Mouse (Mus musculus): Measurements from ENCODE around the gene Iqschfp. TPM values are rescaled to one million over a fixed set of nuclear protein-coding genes. Genes with fewer than 3 reads are reported as not detected.

Iqschfp gene
- polyA plus RNA-seq, 1 experiment = not detected

DNA sequence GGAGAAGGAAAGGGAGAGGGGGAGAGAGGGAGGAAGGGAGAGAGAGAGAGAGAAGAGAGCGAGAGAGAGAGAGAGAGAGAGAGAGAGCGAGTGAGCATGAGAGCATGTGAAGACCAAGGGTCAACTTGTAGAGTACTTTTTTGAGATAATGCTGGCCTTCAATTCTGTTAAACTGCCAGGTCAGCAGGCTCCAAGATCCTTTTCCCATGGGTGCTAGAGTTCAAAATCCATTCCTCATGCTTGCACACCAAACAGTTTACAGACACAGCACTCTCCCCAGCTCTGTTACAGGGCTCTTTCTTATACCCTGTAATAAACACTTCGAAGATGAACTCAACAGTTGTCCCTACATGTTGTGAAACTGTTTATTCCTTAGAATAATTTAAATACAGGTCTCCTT is 622.7 kb downstream of the Iqschfp start:
- no peak overlapping the region for H3K4me3 ChIP-seq (replicated peaks; ENCODE audit: control insufficient read depth, low read depth, low read length)
- H3K4me1 ChIP-seq (ENCODE audit: control insufficient read depth, insufficient read depth, low read length) = no peaks in the 10 kb centered on the region
- WGBS = 87% methylated on average over 3 of the region's 3 CpGs
- no peak for TF ChIP-seq POLR2A (IDR thresholded peaks at IDR 0.05; ENCODE audit: borderline replicate concordance, control insufficient read depth, low read depth, low read length)
- TF ChIP-seq CTCF (IDR thresholded peaks at IDR 0.05; ENCODE audit: control insufficient read depth, insufficient read depth, low read length) = no peak
- no peak overlapping the region for H3K27ac ChIP-seq (ENCODE audit: control insufficient read depth, insufficient read depth, low read depth, low read length, poor library complexity)

DNA sequence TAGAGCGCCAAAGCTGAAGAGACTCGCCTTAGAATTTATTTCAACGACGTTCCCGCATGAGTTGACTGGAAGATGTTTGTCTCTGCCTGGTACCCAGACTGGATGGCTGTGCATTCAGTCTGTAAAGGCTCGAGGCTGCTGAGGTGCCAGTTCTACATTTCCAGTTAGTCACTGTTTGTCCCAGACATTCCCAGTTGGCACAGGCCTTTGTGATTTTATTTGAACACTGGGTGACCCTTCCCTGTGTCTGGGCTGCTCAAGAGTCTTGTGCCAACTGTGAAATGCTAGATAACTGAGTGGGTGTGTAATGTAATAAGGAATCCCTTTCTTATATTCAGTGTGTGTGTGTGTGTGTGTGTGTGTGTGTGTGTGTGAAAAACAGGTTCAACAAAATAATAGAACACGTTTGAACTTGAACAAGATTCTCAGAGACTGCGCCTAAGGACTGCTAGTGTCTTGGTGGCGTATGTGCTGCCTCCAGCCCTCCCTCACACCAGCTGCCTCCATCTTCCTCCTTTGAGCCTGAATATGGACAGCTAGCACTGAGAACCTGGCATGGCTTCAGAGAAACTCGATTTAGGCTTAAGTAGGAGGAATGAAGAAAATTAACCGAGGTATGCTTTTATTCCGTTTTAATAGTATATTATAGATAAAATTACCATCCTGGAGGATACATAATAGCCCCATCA is 624.5 kb downstream of the Iqschfp start:
- whole genome bisulfite sequencing = 82% methylated on average over 12 of the region's 12 CpGs
- TF ChIP-seq POLR2A (IDR thresholded peaks at IDR 0.05; ENCODE audit: borderline replicate concordance, control insufficient read depth, low read depth, low read length) = no peak
- TF ChIP-seq CTCF (IDR thresholded peaks at IDR 0.05; ENCODE audit: control insufficient read depth, insufficient read depth, low read length) = no peak
- Histone ChIP-seq H3K4me1 (ENCODE audit: control insufficient read depth, insufficient read depth, low read length) (no peaks in the 10 kb centered on the region), H3K4me3 (replicated peaks; ENCODE audit: control insufficient read depth, low read depth, low read length) (no peak overlapping the region), H3K27ac (ENCODE audit: control insufficient read depth, insufficient read depth, low read depth, low read length, poor library complexity) (no peak overlapping the region)

DNA sequence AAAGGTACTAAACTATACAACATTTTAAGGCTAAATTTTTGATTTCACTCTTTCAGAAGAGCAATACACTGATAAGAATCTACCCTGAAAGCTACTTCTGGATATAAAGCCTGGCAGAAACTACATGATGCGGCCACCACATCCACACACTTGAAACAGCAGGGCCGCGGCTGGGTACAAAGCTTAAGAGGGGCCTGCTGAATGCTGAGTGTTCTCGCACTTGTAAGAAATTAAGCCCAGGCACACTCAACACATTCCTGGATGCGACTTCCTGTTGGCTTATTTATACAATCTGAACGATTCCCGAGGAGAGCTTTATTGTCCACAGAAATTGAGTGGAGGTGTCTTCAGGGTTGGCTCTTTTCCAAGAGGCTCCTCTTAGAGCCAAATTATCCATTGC is 625.2 kb downstream of the Iqschfp start:
- Histone ChIP-seq H3K27ac (ENCODE audit: control insufficient read depth, insufficient read depth, low read depth, low read length, poor library complexity) (no peak overlapping the region), H3K4me3 (replicated peaks; ENCODE audit: control insufficient read depth, low read depth, low read length) (no peak overlapping the region), H3K4me1 (ENCODE audit: control insufficient read depth, insufficient read depth, low read length) (no peaks in the 10 kb centered on the region)
- no peak for TF ChIP-seq CTCF (IDR thresholded peaks at IDR 0.05; ENCODE audit: control insufficient read depth, insufficient read depth, low read length)
- TF ChIP-seq POLR2A (IDR thresholded peaks at IDR 0.05; ENCODE audit: borderline replicate concordance, control insufficient read depth, low read depth, low read length) = no peak
- WGBS = 83% methylated on average over 7 of the region's 7 CpGs

DNA sequence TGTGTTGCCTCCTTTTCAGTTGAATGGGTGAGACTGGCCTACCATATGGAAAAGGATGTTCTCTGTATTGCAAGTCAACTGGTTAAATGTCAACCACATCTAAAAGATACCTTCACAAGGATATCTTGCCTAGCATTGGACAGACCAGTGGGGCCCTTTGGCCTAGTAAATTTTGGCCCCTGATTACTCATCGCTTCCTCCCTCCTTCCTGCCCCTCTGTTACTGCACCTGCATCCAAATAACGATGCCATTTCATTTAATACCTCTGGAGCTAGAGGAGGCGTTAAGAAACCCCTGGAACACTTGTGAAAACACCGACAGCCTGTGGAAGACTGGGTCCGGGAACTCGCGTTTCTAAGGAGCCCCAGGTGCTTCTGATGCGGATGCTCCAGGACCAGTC is 626.0 kb downstream of the Iqschfp start:
- H3K4me1 ChIP-seq (ENCODE audit: control insufficient read depth, insufficient read depth, low read length) = no peaks in the 10 kb centered on the region
- no peak overlapping the region for H3K27ac ChIP-seq (ENCODE audit: control insufficient read depth, insufficient read depth, low read depth, low read length, poor library complexity)
- WGBS = 94% methylated on average over 8 of the region's 8 CpGs
- TF ChIP-seq POLR2A (IDR thresholded peaks at IDR 0.05; ENCODE audit: borderline replicate concordance, control insufficient read depth, low read depth, low read length) = no peak
- no peak overlapping the region for H3K4me3 ChIP-seq (replicated peaks; ENCODE audit: control insufficient read depth, low read depth, low read length)

DNA sequence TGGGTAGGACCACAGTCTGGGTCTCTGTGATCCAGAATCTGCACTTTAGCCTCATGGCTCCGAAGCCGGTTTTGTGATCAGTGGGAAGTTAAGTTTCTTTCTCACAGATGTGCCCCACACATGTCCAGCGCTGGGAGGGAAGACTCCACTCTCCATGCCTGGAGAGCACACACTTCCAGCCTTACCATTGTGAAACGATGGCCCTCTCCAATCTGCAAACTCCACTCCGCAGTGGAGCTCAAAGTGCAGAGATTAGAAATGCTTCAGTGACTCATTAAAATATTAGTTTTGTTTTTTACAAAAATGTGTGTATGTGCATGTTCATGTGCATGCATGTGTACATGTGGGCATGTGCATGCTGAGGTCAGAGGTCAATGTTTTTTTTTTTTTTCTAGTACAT is 626.6 kb downstream of the Iqschfp start:
- Histone ChIP-seq H3K4me3 (replicated peaks; ENCODE audit: control insufficient read depth, low read depth, low read length) (no peak overlapping the region), H3K4me1 (ENCODE audit: control insufficient read depth, insufficient read depth, low read length) (no peaks in the 10 kb centered on the region), H3K27ac (ENCODE audit: control insufficient read depth, insufficient read depth, low read depth, low read length, poor library complexity) (no peak overlapping the region)
- 92% methylated on average over 5 of the region's 5 CpGs for WGBS
- TF ChIP-seq CTCF (IDR thresholded peaks at IDR 0.05; ENCODE audit: control insufficient read depth, insufficient read depth, low read length) (no peak), POLR2A (IDR thresholded peaks at IDR 0.05; ENCODE audit: borderline replicate concordance, control insufficient read depth, low read depth, low read length) (no peak)

DNA sequence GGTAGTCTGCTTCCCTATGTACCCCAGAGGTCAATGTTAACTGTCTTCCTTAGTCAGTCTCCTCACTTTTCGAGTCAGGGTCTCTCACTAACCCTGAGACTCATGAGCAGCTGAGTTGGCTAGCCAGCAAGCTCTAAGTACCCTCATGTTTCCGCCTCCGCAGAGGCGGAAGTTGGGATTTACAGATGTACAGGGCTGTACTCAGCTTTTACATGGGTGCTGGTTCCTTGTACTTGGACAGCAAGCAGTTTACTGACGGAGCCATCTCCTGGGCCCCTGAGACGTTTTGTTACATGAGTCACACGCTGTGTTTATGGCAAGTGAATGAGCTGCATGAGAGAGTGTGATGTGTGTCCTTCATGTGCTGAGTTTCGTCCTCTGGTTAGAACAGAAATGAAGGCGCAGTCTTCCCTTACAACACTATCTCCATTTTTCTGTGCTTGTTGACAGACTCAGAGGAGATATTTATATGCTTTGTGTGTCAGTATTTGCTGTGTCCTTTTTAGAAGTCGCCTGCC is 633.4 kb downstream of the Iqschfp start:
- no peak overlapping the region for H3K27ac ChIP-seq (ENCODE audit: control insufficient read depth, insufficient read depth, low read depth, low read length, poor library complexity)
- 88% methylated on average over 10 of the region's 10 CpGs for WGBS
- no peaks in the 10 kb centered on the region for H3K4me1 ChIP-seq (ENCODE audit: control insufficient read depth, insufficient read depth, low read length)
- no peak for TF ChIP-seq CTCF (IDR thresholded peaks at IDR 0.05; ENCODE audit: control insufficient read depth, insufficient read depth, low read length)
- no peak for TF ChIP-seq POLR2A (IDR thresholded peaks at IDR 0.05; ENCODE audit: borderline replicate concordance, control insufficient read depth, low read depth, low read length)
- no peak overlapping the region for H3K4me3 ChIP-seq (replicated peaks; ENCODE audit: control insufficient read depth, low read depth, low read length)

DNA sequence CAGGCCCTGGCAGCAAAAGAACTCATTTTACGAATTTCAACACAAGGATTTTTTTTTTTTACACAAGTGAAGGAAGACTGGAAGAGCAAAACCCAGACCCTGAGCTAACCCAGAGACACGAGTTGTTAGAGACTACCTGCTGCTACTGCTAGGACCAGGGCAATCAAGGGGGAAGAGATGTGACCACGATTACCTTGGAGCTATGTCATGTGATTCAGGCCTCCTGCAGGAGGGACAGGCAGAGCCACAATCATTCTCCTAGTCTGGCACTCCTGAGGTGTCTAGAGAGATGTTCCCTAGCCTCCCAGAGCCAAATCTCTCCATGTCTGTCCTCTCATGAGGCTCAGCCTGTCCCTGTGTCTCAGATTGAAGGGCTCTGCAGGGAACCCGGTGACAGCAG is 634.4 kb downstream of the Iqschfp start:
- H3K4me3 ChIP-seq (replicated peaks; ENCODE audit: control insufficient read depth, low read depth, low read length) = no peak overlapping the region
- no peak overlapping the region for H3K27ac ChIP-seq (ENCODE audit: control insufficient read depth, insufficient read depth, low read depth, low read length, poor library complexity)
- H3K4me1 ChIP-seq (ENCODE audit: control insufficient read depth, insufficient read depth, low read length) = no peaks in the 10 kb centered on the region
- 53% methylated on average over 4 of the region's 4 CpGs for WGBS
- TF ChIP-seq POLR2A (IDR thresholded peaks at IDR 0.05; ENCODE audit: borderline replicate concordance, control insufficient read depth, low read depth, low read length) (no peak), CTCF (IDR thresholded peaks at IDR 0.05; ENCODE audit: control insufficient read depth, insufficient read depth, low read length) (no peak)

DNA sequence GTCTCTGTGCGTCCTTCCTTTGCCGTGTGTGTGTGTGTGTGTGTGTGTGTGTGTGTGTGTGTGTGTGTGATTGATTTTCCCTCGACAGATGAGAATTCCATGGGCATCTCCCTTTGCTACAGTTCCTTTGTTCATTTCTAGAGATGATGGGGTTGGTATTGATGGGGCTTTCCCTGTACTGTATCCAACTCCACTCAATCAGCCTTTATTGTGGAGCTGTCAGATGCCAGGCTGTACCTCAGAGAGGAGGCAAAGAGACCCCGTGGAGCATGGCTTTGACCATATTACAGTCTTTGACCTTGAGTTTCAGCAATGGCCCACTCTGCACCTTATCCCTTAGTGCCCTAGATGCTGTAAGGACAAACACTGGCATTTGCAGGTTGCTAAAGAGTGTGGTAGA is 635.1 kb downstream of the Iqschfp start:
- 74% methylated on average over 4 of the region's 4 CpGs for WGBS
- TF ChIP-seq POLR2A (IDR thresholded peaks at IDR 0.05; ENCODE audit: borderline replicate concordance, control insufficient read depth, low read depth, low read length) (no peak), CTCF (IDR thresholded peaks at IDR 0.05; ENCODE audit: control insufficient read depth, insufficient read depth, low read length) (no peak)
- no peak overlapping the region for H3K27ac ChIP-seq (ENCODE audit: control insufficient read depth, insufficient read depth, low read depth, low read length, poor library complexity)
- H3K4me3 ChIP-seq (replicated peaks; ENCODE audit: control insufficient read depth, low read depth, low read length) = no peak overlapping the region
- no peaks in the 10 kb centered on the region for H3K4me1 ChIP-seq (ENCODE audit: control insufficient read depth, insufficient read depth, low read length)

DNA sequence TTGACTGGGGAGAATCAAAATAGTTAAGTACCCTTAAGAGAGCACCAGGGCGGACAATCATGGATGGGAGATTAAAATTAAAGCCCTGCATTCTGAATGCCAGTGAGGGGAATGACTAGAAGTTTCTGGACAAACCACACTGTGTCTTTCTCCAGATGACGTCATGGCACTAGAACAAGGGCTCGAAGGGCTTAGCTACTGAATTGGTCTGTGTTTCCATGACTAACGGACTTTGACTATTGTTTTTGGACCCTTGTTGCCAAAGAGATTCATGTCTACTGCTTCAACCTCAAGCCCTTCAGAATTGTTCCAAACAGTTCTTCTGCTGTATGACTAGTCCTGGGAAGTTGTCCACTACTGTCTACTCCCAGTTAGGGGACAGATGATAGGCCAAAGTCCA is 639.9 kb downstream of the Iqschfp start:
- TF ChIP-seq CTCF (IDR thresholded peaks at IDR 0.05; ENCODE audit: control insufficient read depth, insufficient read depth, low read length) (no peak), POLR2A (IDR thresholded peaks at IDR 0.05; ENCODE audit: borderline replicate concordance, control insufficient read depth, low read depth, low read length) (no peak)

More for the DNA sequence above, 639.9 kb downstream of the Iqschfp start:
- no peaks in the 10 kb centered on the region for H3K4me1 ChIP-seq (ENCODE audit: control insufficient read depth, insufficient read depth, low read length)
- WGBS = 75% methylated on average over 4 of the region's 4 CpGs
- no peak overlapping the region for H3K27ac ChIP-seq (ENCODE audit: control insufficient read depth, insufficient read depth, low read depth, low read length, poor library complexity)
- no peak overlapping the region for H3K4me3 ChIP-seq (replicated peaks; ENCODE audit: control insufficient read depth, low read depth, low read length)
